Mouse (Mus musculus) heart, embryonic 15.5 days (tissue): ENCODE results near the gene Olfr548-ps1. TPM values are rescaled to one million over a fixed set of nuclear protein-coding genes. Genes with fewer than 3 reads are reported as not detected.
"Not testable (repeated sequence)": the region's sequence is repeated elsewhere in the genome, so short reads cannot be mapped to it uniquely, and the experiment has no call there.

Source experiments
- ATAC-seq: fragments of 200-750 bp; cut with Nextera tagmentation; replicated peaks from 2 replicates; pipeline ENCODE4 v1.8.0; 2017; ENCODE audit warnings: low read depth, moderate TSS enrichment; ENCODE audit not compliant: insufficient number of reproducible peaks, insufficient read depth, low FRiP score
- H3K27ac ChIP-seq: fragments of 300-500 bp; sonication (generic); 2 replicates; pipeline ENCODE4 v1.5.1; 2015; ENCODE audit warnings: mild to moderate bottlenecking, inconsistent platforms
- H3K27me3 ChIP-seq: fragments of 300-500 bp; sonication (generic); 2 replicates; pipeline ENCODE4 v1.6.1; 2015; ENCODE audit warnings: inconsistent platforms
- H3K36me3 ChIP-seq: fragments of 300-500 bp; sonication (generic); 2 replicates; pipeline ENCODE4 v1.6.1; 2015; ENCODE audit warnings: mild to moderate bottlenecking, inconsistent platforms
- H3K4me1 ChIP-seq: fragments of 300-500 bp; sonication (generic); replicated peaks from 2 replicates; pipeline ENCODE4 v1.6.1; 2015; ENCODE audit warnings: inconsistent platforms
- H3K4me2 ChIP-seq: fragments of 300-500 bp; sonication (generic); 2 replicates; pipeline ENCODE4 v1.6.1; 2015; ENCODE audit warnings: inconsistent platforms, mild to moderate bottlenecking, moderate library complexity
- H3K4me3 ChIP-seq: fragments of 300-500 bp; sonication (generic); 2 replicates; pipeline ENCODE4 v1.5.1; 2015; ENCODE audit warnings: mild to moderate bottlenecking, inconsistent platforms
- H3K9ac ChIP-seq: fragments of 300-500 bp; sonication (generic); 2 replicates; pipeline ENCODE4 v1.6.1; 2015; ENCODE audit warnings: mild to moderate bottlenecking, inconsistent platforms
- H3K9me3 ChIP-seq: fragments of 300-500 bp; sonication (generic); replicated peaks from 2 replicates; pipeline ENCODE4 v1.6.1; 2016; ENCODE audit warnings: inconsistent platforms
- WGBS: fragments of 180-500 bp; shearing (Covaris S2); methylation state at CpG from one replicate; pipeline ENCODE4 v1.1.7; 2015; ENCODE audit warnings: mixed read lengths; 5-methylcytosine and 5-hydroxymethylcytosine counted together
- polyA plus RNA-seq: library from polyadenylated mRNA; unstranded; fragments of >200 nt; fragmentation: Nextera tagmentation; extraction: Ambion mirVana; gene quantifications from 2 replicates; pipeline ENCODE4 v1.2.1, GENCODE M21; 2015

Olfr548-ps1 gene
- polyA plus RNA-seq, result not detected in 2 replicates

- no peak for ATAC-seq
- Histone ChIP-seq H3K36me3 (no peaks in the 10 kb centered on the region), H3K4me3 (no peak within 1 kb of the TSS), H3K9ac (no peak within 1 kb of the TSS), H3K27me3 (no peaks in the 10 kb centered on the region), H3K4me1 (no peaks in the 10 kb centered on the region), H3K9me3 (no peaks in the 10 kb centered on the region), H3K4me2 (no peak within 1 kb of the TSS), H3K27ac (no peak within 1 kb of the TSS)
- 80% methylated on average over 2 of the region's 2 CpGs for WGBS
Observed at GRCm38 (mm10) chr7:102540596-102540995, at the start of gene Olfr548-ps1. Olfr548-ps1 (plus strand) TSS chr7:102540896.

- ATAC-seq, H3K4me3 ChIP-seq, H3K4me1 ChIP-seq, H3K27me3 ChIP-seq, H3K9ac ChIP-seq, H3K4me2 ChIP-seq, H3K36me3 ChIP-seq, H3K27ac ChIP-seq, H3K9me3 ChIP-seq: not testable (repeated sequence)
- 35% methylated on average over 7 of the region's 7 CpGs for WGBS
Observed at GRCm38 (mm10) chr7:102494416-102494815, 46.3 kb upstream of the Olfr548-ps1 start.

DNA sequence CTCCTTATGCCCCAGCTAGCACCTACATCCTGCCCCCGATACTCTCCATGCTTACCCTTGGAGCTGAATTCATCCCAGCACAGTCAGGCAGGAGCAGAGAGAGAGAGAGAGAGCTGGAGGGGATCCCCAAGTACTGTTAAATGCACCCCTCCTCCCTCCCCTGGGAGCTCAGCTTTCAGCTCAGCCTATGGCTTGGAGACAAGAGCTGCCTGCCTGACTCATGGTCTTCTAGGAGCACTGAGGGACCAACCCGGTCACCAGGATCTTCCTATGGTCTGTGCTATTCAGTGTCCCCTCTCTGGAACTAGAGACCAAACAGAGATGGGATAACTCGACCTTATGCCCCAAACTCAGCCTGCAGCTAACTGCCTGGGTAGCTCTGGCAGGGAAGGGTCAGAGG lies 41.2 kb upstream of the Olfr548-ps1 start, which contains the start of gene Olfr545:
Olfr545 (minus strand) TSS at position 101 of the 400 bp plus-strand sequence.
- Histone ChIP-seq H3K36me3 (no peaks in the 10 kb centered on the region), H3K9ac (no peak within 1 kb of the TSS), H3K27me3 (no peaks in the 10 kb centered on the region), H3K4me1 (no peaks in the 10 kb centered on the region), H3K27ac (no peak within 1 kb of the TSS), H3K4me3 (no peak within 1 kb of the TSS), H3K4me2 (no peak within 1 kb of the TSS), H3K9me3 (no peaks in the 10 kb centered on the region)
- ATAC-seq, result no peak
- 63% methylated on average over 3 of the region's 3 CpGs for WGBS

- Histone ChIP-seq H3K27me3 (no peaks in the 10 kb centered on the region), H3K4me1 (no peaks in the 10 kb centered on the region), H3K36me3 (no peaks in the 10 kb centered on the region), H3K9ac (no peak overlapping the region), H3K9me3 (no peaks in the 10 kb centered on the region), H3K27ac (no peak overlapping the region), H3K4me2 (no peak overlapping the region), H3K4me3 (no peak overlapping the region)
- no peak for ATAC-seq
- WGBS, result 71% methylated on average over 5 of the region's 5 CpGs
Observed at GRCm38 (mm10) chr7:102501986-102502385, 38.7 kb upstream of the Olfr548-ps1 start.

DNA sequence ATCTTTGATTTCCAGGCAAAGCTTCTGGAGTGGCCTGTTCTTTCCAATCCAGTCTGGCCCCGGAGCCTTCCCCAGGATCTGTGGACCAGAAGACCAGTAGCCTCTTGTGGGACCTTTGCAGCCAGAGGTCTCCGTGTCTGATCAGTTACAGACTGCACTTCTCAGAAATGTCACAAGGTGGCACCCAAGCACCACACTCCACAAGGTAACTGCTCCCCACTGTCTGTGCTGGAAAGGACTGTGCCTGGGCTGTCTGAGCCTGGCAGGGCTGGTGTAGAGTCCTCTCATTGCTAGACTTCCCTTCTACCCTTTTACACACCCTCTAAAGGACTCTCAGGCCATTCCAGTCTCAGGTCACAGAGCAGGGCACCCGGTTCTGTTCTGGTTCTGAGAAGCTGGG lies 33.8 kb upstream of the Olfr548-ps1 start:
- ATAC-seq, result no peak; the same call in 1 of the 2 replicates
- Histone ChIP-seq H3K4me2 (no peak overlapping the region), H3K27ac (no peak overlapping the region), H3K27me3 (peaks cover 4% of the 10 kb centered on the region; the same call in 1 of the 2 replicates), H3K9me3 (no peaks in the 10 kb centered on the region), H3K36me3 (no peaks in the 10 kb centered on the region), H3K4me3 (no peak overlapping the region), H3K4me1 (no peaks in the 10 kb centered on the region), H3K9ac (no peak overlapping the region)
- 47% methylated on average over 3 of the region's 3 CpGs for WGBS

DNA sequence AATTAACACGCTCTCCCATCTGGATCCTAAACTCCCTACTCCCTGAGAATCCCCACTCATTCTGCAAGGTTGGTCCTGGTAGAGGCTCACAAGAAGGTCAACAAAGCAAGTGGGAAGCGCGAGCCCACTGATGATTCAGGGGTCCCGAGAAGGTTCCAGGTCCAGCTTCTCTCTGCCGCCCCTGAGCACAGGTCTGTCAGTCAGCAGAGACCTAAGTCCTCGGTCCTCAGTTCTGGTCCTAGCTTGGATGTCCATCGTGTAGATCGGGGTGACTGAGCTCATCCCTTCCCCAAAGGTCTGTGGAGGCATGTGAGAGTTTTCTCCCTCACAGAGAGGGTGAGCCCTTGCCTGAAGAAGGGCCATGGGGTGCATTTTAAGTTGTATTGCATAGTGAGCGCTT lies 32.6 kb upstream of the Olfr548-ps1 start:
- no peaks in the 10 kb centered on the region; the same call in 1 of the 2 replicates for H3K4me1 ChIP-seq
- no peak overlapping the region for H3K27ac ChIP-seq
- no peak overlapping the region for H3K4me3 ChIP-seq
- no peak overlapping the region for H3K4me2 ChIP-seq
- no peak overlapping the region for H3K9ac ChIP-seq
- peaks cover 4% of the 10 kb centered on the region; the same call in 1 of the 2 replicates for H3K27me3 ChIP-seq
- 81% methylated on average over 9 of the region's 9 CpGs for WGBS
- no peaks in the 10 kb centered on the region for H3K9me3 ChIP-seq
- no peaks in the 10 kb centered on the region for H3K36me3 ChIP-seq
- ATAC-seq, result no peak

- Histone ChIP-seq H3K9ac (no peak overlapping the region), H3K4me2 (no peak overlapping the region), H3K36me3 (no peaks in the 10 kb centered on the region), H3K27me3 (peaks cover 5% of the 10 kb centered on the region), H3K4me1 (no peaks in the 10 kb centered on the region; the same call in 1 of the 2 replicates), H3K4me3 (no peak overlapping the region), H3K27ac (no peak overlapping the region), H3K9me3 (no peaks in the 10 kb centered on the region)
- WGBS, result 82% methylated on average over 6 of the region's 6 CpGs
- no peak for ATAC-seq
Observed at GRCm38 (mm10) chr7:102508666-102509065, 32.0 kb upstream of the Olfr548-ps1 start.

DNA sequence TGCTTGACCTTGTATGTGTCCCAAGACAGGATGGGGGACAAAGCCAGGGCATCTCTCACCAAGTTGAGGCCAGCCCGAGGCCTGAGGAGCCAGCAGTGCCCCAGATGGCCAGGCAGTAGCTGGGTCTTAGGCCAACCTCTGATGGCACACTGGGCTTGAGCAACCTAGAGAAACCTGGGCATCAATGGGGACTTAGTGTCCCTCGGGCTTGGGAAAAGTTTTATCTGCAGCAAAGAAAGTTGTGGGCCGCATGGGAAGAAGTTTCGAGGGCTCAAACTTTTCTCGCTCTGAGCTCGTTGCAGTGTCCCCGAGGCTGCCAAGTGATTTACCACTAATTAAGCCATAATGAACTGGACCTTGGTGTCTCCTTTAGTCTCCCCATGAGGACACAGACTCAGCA lies 31.0 kb upstream of the Olfr548-ps1 start:
- Histone ChIP-seq H3K4me2 (no peak overlapping the region), H3K9ac (no peak overlapping the region), H3K4me1 (no peaks in the 10 kb centered on the region; the same call in 1 of the 2 replicates), H3K27ac (no peak overlapping the region), H3K4me3 (no peak overlapping the region), H3K27me3 (peaks cover 12% of the 10 kb centered on the region), H3K9me3 (no peaks in the 10 kb centered on the region), H3K36me3 (no peaks in the 10 kb centered on the region)
- ATAC-seq, result no peak
- 82% methylated on average over 7 of the region's 7 CpGs for WGBS

- 86% methylated on average over 10 of the region's 10 CpGs for WGBS
- H3K4me2 ChIP-seq, result no peak overlapping the region
- H3K9ac ChIP-seq, result no peak overlapping the region
- no peak overlapping the region for H3K27ac ChIP-seq
- ATAC-seq, result no peak
- H3K36me3 ChIP-seq, result no peaks in the 10 kb centered on the region
- peaks cover 12% of the 10 kb centered on the region for H3K27me3 ChIP-seq
- H3K9me3 ChIP-seq, result no peaks in the 10 kb centered on the region
- peaks cover 4% of the 10 kb centered on the region; the same call in 1 of the 2 replicates for H3K4me1 ChIP-seq
- no peak overlapping the region for H3K4me3 ChIP-seq
Observed at GRCm38 (mm10) chr7:102511927-102512326, 28.8 kb upstream of the Olfr548-ps1 start.

DNA sequence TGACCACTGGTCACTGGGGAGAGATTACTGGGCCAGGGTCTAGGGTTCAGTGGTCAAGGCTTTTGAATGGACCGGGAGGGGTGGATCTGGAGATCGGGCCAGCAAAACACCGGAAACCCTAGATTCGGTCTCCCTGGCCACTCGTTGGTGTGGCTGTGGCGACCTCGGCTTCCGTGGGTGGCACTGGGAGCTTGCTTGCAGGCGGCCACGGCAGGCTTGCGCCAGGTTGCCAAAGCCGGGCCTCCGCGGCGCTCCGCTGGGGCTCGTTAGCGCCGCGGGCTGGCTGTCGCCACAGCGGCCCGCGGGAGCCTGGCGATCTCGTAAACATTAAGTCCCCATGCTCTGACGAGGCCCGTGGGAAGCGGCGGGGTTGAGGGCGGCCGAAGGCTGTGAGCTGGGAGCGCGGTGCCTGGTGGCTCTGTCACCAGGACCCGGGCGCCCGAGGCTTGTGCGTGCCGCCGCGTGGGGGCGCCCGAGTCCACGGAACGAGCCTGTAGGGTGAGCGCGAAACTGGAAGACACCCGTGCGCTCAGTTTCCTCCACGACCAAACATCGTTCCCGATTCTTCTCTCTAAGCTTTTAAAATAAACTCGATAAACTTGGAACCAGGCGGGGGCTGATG lies 27.8 kb upstream of the Olfr548-ps1 start:
- Histone ChIP-seq H3K4me3 (peak overlapping the region; percentile 55), H3K27me3 (peaks cover 12% of the 10 kb centered on the region), H3K4me1 (peaks cover 4% of the 10 kb centered on the region; the same call in 1 of the 2 replicates), H3K9me3 (no peaks in the 10 kb centered on the region), H3K4me2 (peak overlapping the region; percentile 95), H3K27ac (no peak overlapping the region), H3K9ac (peak overlapping the region; percentile 73), H3K36me3 (no peaks in the 10 kb centered on the region)
- WGBS, result 1% methylated on average over 54 of the region's 54 CpGs
- peak; percentile 84 for ATAC-seq

- no peak for ATAC-seq
- Histone ChIP-seq H3K36me3 (no peaks in the 10 kb centered on the region), H3K4me3 (no peak overlapping the region), H3K4me1 (peaks cover 4% of the 10 kb centered on the region; the same call in 1 of the 2 replicates), H3K27me3 (peaks cover 12% of the 10 kb centered on the region), H3K4me2 (no peak overlapping the region), H3K9ac (no peak overlapping the region), H3K27ac (no peak overlapping the region), H3K9me3 (no peaks in the 10 kb centered on the region)
- 40% methylated on average over 4 of the region's 4 CpGs for WGBS
Observed at GRCm38 (mm10) chr7:102514144-102514543, 26.6 kb upstream of the Olfr548-ps1 start.
